Mouse (Mus musculus) NIH3T3 (cell line): ENCODE results near the gene Mtmr12.
A peak's percentile ranks its signal among the peaks of the same experiment; 100 is the strongest.

ENCODE experiments used
- DNase-seq: peaks from one replicate; pipeline ENCODE4 v3.0.0-alpha.2; 2012; ENCODE audit warnings: low read depth

The Mtmr12 gene

GRCm38 (mm10) chr15:12321788-12322621 lies 117.2 kb downstream of the Mtmr12 start, which contains the start of gene 1810049J17Rik:
TSS of gene 1810049J17Rik (minus strand) at chr15:12321899.
- DNase-seq: peak; percentile 54

GRCm38 (mm10) chr15:12322676-12323402 lies 118.0 kb downstream of the Mtmr12 start:
- DNase-seq: peak; percentile 42
